Mouse (Mus musculus): Measurements from ENCODE around the gene Trim41.
"Not testable (repeated sequence)": the region's sequence is repeated elsewhere in the genome, so short reads cannot be mapped to it uniquely, and the experiment has no call there.

Gene Trim41

GRCm38 (mm10) chr11:48791894-48792293, 25.3 kb downstream of the Trim41 start:
- not testable (repeated sequence) for DNase-seq (ENCODE audit: extremely low spot score, low read depth, low spot score)

- DNase-seq (ENCODE audit: extremely low spot score, low read depth, low spot score), result no peak
Observed at GRCm38 (mm10) chr11:48790946-48791345, 26.2 kb downstream of the Trim41 start.

- no peak for DNase-seq (ENCODE audit: extremely low spot score, low read depth, low spot score)
Observed at GRCm38 (mm10) chr11:48789973-48790823, 27.0 kb downstream of the Trim41 start.

- DNase-seq (ENCODE audit: extremely low spot score, low read depth, low spot score), result no peak
Observed at GRCm38 (mm10) chr11:48789215-48789614, 27.9 kb downstream of the Trim41 start.

- no peak for DNase-seq (ENCODE audit: extremely low spot score, low read depth, low spot score)
Observed at GRCm38 (mm10) chr11:48788311-48789089, 28.7 kb downstream of the Trim41 start.

GRCm38 (mm10) chr11:48787455-48788211, 29.5 kb downstream of the Trim41 start:
- DNase-seq (ENCODE audit: extremely low spot score, low read depth, low spot score), result no peak

GRCm38 (mm10) chr11:48782243-48782642, 34.9 kb downstream of the Trim41 start:
- DNase-seq (ENCODE audit: extremely low spot score, low read depth, low spot score), result no peak

- no peak for DNase-seq (ENCODE audit: extremely low spot score, low read depth, low spot score)
Observed at GRCm38 (mm10) chr11:48779450-48779849, 37.7 kb downstream of the Trim41 start.

- no peak for DNase-seq (ENCODE audit: extremely low spot score, low read depth, low spot score)
Observed at GRCm38 (mm10) chr11:48777303-48777702, 39.9 kb downstream of the Trim41 start.

GRCm38 (mm10) chr11:48776664-48777063, 40.5 kb downstream of the Trim41 start:
- no peak for DNase-seq (ENCODE audit: extremely low spot score, low read depth, low spot score)

- no peak for DNase-seq (ENCODE audit: extremely low spot score, low read depth, low spot score)
Observed at GRCm38 (mm10) chr11:48775483-48775882, 41.7 kb downstream of the Trim41 start.

- no peak for DNase-seq (ENCODE audit: extremely low spot score, low read depth, low spot score)
Observed at GRCm38 (mm10) chr11:48774443-48775298, 42.5 kb downstream of the Trim41 start.

GRCm38 (mm10) chr11:48771691-48772090, 45.5 kb downstream of the Trim41 start:
- no peak for DNase-seq (ENCODE audit: extremely low spot score, low read depth, low spot score)

GRCm38 (mm10) chr11:48767195-48767876, 49.8 kb downstream of the Trim41 start:
- no peak for DNase-seq (ENCODE audit: extremely low spot score, low read depth, low spot score)

GRCm38 (mm10) chr11:48764119-48764518, 53.0 kb downstream of the Trim41 start:
- no peak for DNase-seq (ENCODE audit: extremely low spot score, low read depth, low spot score)

- no peak for DNase-seq (ENCODE audit: extremely low spot score, low read depth, low spot score)
Observed at GRCm38 (mm10) chr11:48759021-48759420, 58.1 kb downstream of the Trim41 start.

Data from hindlimb bud, embryonic 11.5 days (tissue).